Mouse (Mus musculus) bone marrow, adult 2 months (tissue): ENCODE measurements around the gene Zfp90.

Experiments used
- CTCF ChIP-seq: fragments of 200-500 bp; IDR thresholded peaks from 2 replicates; pipeline ENCODE4 v1.5.1; 2011; ENCODE audit warnings: low read length, control low read depth; ENCODE audit not compliant: control insufficient read depth, insufficient read depth
- POLR2A ChIP-seq: fragments of 200-500 bp; IDR thresholded peaks from 2 replicates; pipeline ENCODE4 v1.6.1; 2011; ENCODE audit warnings: low read depth, mild to moderate bottlenecking, control low read depth, low read length, borderline replicate concordance; ENCODE audit not compliant: control insufficient read depth

DNA sequence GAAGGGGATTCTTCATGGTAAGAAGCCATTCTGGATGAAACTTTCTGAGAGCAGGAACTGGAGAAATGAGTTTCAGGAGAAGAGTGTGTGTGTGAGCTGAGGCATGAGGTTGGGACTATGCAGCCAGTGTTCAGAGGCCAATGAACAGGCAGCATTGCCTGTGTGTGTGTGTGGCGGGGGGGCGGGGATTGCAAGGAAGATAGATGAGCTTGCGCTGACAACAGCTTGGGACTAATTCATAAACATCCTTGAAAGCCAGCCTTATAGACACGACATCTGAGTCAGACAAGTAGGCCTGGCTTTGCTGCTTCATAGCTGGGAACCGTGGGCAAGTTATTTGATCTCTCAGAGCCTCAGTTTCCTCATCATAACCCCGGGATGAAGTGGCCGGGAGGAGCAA is 46.1 kb upstream of the Zfp90 start:
- TF ChIP-seq CTCF, result no peak
- no peak for TF ChIP-seq POLR2A
